Mouse (Mus musculus): Measurements from ENCODE around the gene Aagab.

GRCm38 (mm10) chr9:63641983-63642646, 39.7 kb downstream of the Aagab start:
- no peak for TF ChIP-seq CTCF (IDR thresholded peaks at IDR 0.05; ENCODE audit: borderline replicate concordance, insufficient read depth, low read length)
- no peak for TF ChIP-seq POLR2A (IDR thresholded peaks at IDR 0.05; ENCODE audit: low read depth, low read length)
